Mouse (Mus musculus) limb, embryonic 14.5 days (tissue): ENCODE data around the gene Car7. TPM values are rescaled to one million over a fixed set of nuclear protein-coding genes. Genes with fewer than 3 reads are reported as not detected.

Experiments
- ATAC-seq: fragments of 200-750 bp; cut with Nextera tagmentation; 2 replicates; pipeline ENCODE4 v1.8.0; 2017; ENCODE audit warnings: low read depth, moderate number of reproducible peaks, moderate TSS enrichment; ENCODE audit not compliant: low FRiP score
- DNase-seq: peaks from one replicate; pipeline ENCODE4 v3.0.0-alpha.2; 2015; ENCODE audit warnings: low spot score
- H3K27ac ChIP-seq: fragments of 300-500 bp; sonication (generic); replicated peaks from 2 replicates; pipeline ENCODE4 v1.5.1; 2014; ENCODE audit warnings: low read depth, mild to moderate bottlenecking, low read length, moderate library complexity, mixed read lengths
- H3K27me3 ChIP-seq: fragments of 300-500 bp; sonication (generic); 2 replicates; pipeline ENCODE4 v1.6.1; 2014; ENCODE audit warnings: low read length, mixed read lengths; ENCODE audit not compliant: control insufficient read depth, insufficient read depth
- H3K36me3 ChIP-seq: fragments of 300-500 bp; sonication (generic); 2 replicates; pipeline ENCODE4 v1.6.1; 2014; ENCODE audit warnings: mild to moderate bottlenecking, low read length, moderate library complexity, mixed read lengths; ENCODE audit not compliant: control insufficient read depth, insufficient read depth
- H3K4me1 ChIP-seq: fragments of 300-500 bp; sonication (generic); 2 replicates; pipeline ENCODE4 v1.6.1; 2014; ENCODE audit warnings: antibody characterized with exemption, low read length, mixed read lengths; ENCODE audit not compliant: control insufficient read depth, insufficient read depth
- H3K4me2 ChIP-seq: fragments of 300-500 bp; sonication (generic); replicated peaks from 2 replicates; pipeline ENCODE4 v1.6.1; 2014; ENCODE audit warnings: low read depth, mild to moderate bottlenecking, low read length, moderate library complexity; ENCODE audit not compliant: severe bottlenecking
- H3K4me3 ChIP-seq: fragments of 300-500 bp; sonication (generic); replicated peaks from 2 replicates; pipeline ENCODE4 v1.5.1; 2014; ENCODE audit warnings: low read length
- H3K9ac ChIP-seq: fragments of 300-500 bp; sonication (generic); 2 replicates; pipeline ENCODE4 v1.6.1; 2014; ENCODE audit warnings: mild to moderate bottlenecking, low read depth, low read length, moderate library complexity; ENCODE audit not compliant: severe bottlenecking
- H3K9me3 ChIP-seq: fragments of 300-500 bp; sonication (generic); 2 replicates; pipeline ENCODE4 v1.6.1; 2016; ENCODE audit warnings: low read length; ENCODE audit not compliant: control insufficient read depth
- POLR2A ChIP-seq: fragments of 200-500 bp; IDR thresholded peaks from 2 replicates; pipeline ENCODE4 v1.8.0; 2012; ENCODE audit warnings: inconsistent platforms, mild to moderate bottlenecking, moderate library complexity, borderline replicate concordance; ENCODE audit not compliant: insufficient read depth, insufficient read length; ENCODE audit errors: extremely low read depth
- WGBS: fragments of 180-500 bp; shearing (Covaris S2); extraction: QIAGEN DNeasy Blood & Tissue Kit; methylation state at CpG from one replicate; pipeline ENCODE4 v1.1.7; 2014; 5-methylcytosine and 5-hydroxymethylcytosine counted together
- polyA plus RNA-seq, 2 experiments: library from polyadenylated mRNA; depleted of rRNA in 1 of 2; stranded (reverse) in 1 of 2; unstranded in 1 of 2; fragments of >200 nt; fragmentation: Nextera tagmentation in 1 of 2; extraction: Ambion mirVana in 1 of 2; gene quantifications; 2 replicates each; pipeline versions ENCODE4 v1.2.1 to v1.2.3; 2012 to 2014

Gene Car7
- polyA plus RNA-seq (2012; rRNA removed) (0.53 and 1.0 TPM in 2 replicates), polyA plus RNA-seq (2014; fragmentation: Nextera tagmentation; extraction: Ambion mirVana) (0.65 and 0.66 TPM in 2 replicates)

GRCm38 (mm10) chr8:104533971-104534778, at the start of gene Car7, which contains the start of gene Nae1:
Gene Car7, plus strand, starts transcription at chr8:104534689.
Gene Nae1, minus strand, starts transcription at chr8:104534637.
- WGBS, result under 1% methylated on average over 65 of the region's 70 CpGs
- Histone ChIP-seq H3K4me2 (peak within 1 kb of the TSS; percentile 52), H3K27me3 (0 out of 2 replicates have a peak, but pooled peaks cover 6% of the 10 kb centered on the region), H3K36me3 (peaks cover 12% of the 10 kb centered on the region), H3K9ac (peak within 1 kb of the TSS; percentile 90), H3K9me3 (no peaks in the 10 kb centered on the region), H3K27ac (peak within 1 kb of the TSS; percentile 80), H3K4me1 (0 out of 2 replicates have a peak, but pooled peaks cover 5% of the 10 kb centered on the region), H3K4me3 (peak within 1 kb of the TSS; percentile 77)
- peak; percentile 95 for ATAC-seq
- no peak for TF ChIP-seq POLR2A
- peak; percentile 89 for DNase-seq

- no peaks in the 10 kb centered on the region for H3K9me3 ChIP-seq
- H3K4me3 ChIP-seq, result peak within 1 kb of the TSS; percentile 56
- no peaks in the 10 kb centered on the region for H3K27me3 ChIP-seq
- no peak for TF ChIP-seq POLR2A
- no peaks in the 10 kb centered on the region for H3K4me1 ChIP-seq
- peak within 1 kb of the TSS; percentile 80 for H3K9ac ChIP-seq
- no peak within 1 kb of the TSS for H3K27ac ChIP-seq
- ATAC-seq, result peak; percentile 74
- peaks cover 17% of the 10 kb centered on the region for H3K36me3 ChIP-seq
- peak within 1 kb of the TSS; percentile 100 for H3K4me2 ChIP-seq
- peak; percentile 9 for DNase-seq
- 1% methylated on average over 46 of the region's 64 CpGs for WGBS
Observed at GRCm38 (mm10) chr8:104509061-104510006, 25.2 kb upstream of the Car7 start, which contains the start of gene Terb1. Gene Terb1, minus strand, starts transcription at chr8:104509910.

- H3K4me3 ChIP-seq, result 0 out of 2 replicates have a peak overlapping the region, but pooled peaks have one; percentile 56
- TF ChIP-seq POLR2A, result no peak
- WGBS, result 72% methylated on average over 3 of the region's 3 CpGs
Observed at GRCm38 (mm10) chr8:104510134-104510533, 24.4 kb upstream of the Car7 start.

GRCm38 (mm10) chr8:104517872-104518271, 16.6 kb upstream of the Car7 start:
- no peak for TF ChIP-seq POLR2A
- Histone ChIP-seq H3K4me2 (no peak overlapping the region), H3K36me3 (peaks cover 70% of the 10 kb centered on the region), H3K9ac (no peak overlapping the region), H3K4me3 (no peak overlapping the region), H3K9me3 (no peaks in the 10 kb centered on the region), H3K4me1 (no peaks in the 10 kb centered on the region), H3K27me3 (no peaks in the 10 kb centered on the region), H3K27ac (no peak overlapping the region)
- ATAC-seq (no peak), DNase-seq (no peak)
- 87% methylated on average over 5 of the region's 5 CpGs for WGBS

More at GRCm38 (mm10) chr8:104510134-104510533, 24.4 kb upstream of the Car7 start:
- no peak for DNase-seq
- no peak overlapping the region for H3K27ac ChIP-seq
- no peaks in the 10 kb centered on the region for H3K27me3 ChIP-seq
- no peaks in the 10 kb centered on the region for H3K4me1 ChIP-seq
- no peaks in the 10 kb centered on the region for H3K9me3 ChIP-seq
- H3K9ac ChIP-seq, result no peak overlapping the region
- no peak for ATAC-seq
- peak overlapping the region; percentile 100 for H3K4me2 ChIP-seq
- H3K36me3 ChIP-seq, result peaks cover 25% of the 10 kb centered on the region

- H3K9me3 ChIP-seq, result no peaks in the 10 kb centered on the region
- peaks cover 40% of the 10 kb centered on the region for H3K36me3 ChIP-seq
- H3K4me3 ChIP-seq, result no peak overlapping the region
- no peak overlapping the region for H3K4me2 ChIP-seq
- DNase-seq (no peak), ATAC-seq (no peak)
- no peak for TF ChIP-seq POLR2A
- no peaks in the 10 kb centered on the region for H3K27me3 ChIP-seq
- no peak overlapping the region for H3K9ac ChIP-seq
- H3K27ac ChIP-seq, result no peak overlapping the region
- 0 out of 2 replicates have a peak, but pooled peaks cover 5% of the 10 kb centered on the region for H3K4me1 ChIP-seq
- 89% methylated on average over 6 of the region's 6 CpGs for WGBS
Observed at GRCm38 (mm10) chr8:104529671-104530070, 4.8 kb upstream of the Car7 start.
